Mouse (Mus musculus) MEL (cell line): ENCODE results near the gene Ptpro. TPM values are rescaled to one million over a fixed set of nuclear protein-coding genes. Genes with fewer than 3 reads are reported as not detected.

Experiments used
- DNase-seq: peaks from one replicate; pipeline ENCODE4 v3.0.0; 2011; ENCODE audit warnings: low read depth, low spot score
- H3K27ac ChIP-seq: 2 replicates; pipeline ENCODE4 v1.5.1; 2012; ENCODE audit warnings: low read depth, mild to moderate bottlenecking, control low read depth, low read length, moderate library complexity; ENCODE audit not compliant: control insufficient read depth
- H3K27me3 ChIP-seq, 2 experiments: fragments of 150-350 bp in 1 of 2; sonication (generic) in 1 of 2; 2 replicates each; pipeline ENCODE4 v1.6.1; 2012; ENCODE audit warnings: low read length in 2 of 2, mild to moderate bottlenecking in 2 of 2, improper control_type of control experiment in 1 of 2, moderate library complexity in 1 of 2; ENCODE audit not compliant: insufficient read depth in 2 of 2, control insufficient read depth in 1 of 2
- H3K36me3 ChIP-seq, 2 experiments: 2 replicates each; pipeline ENCODE4 v1.6.1; 2012 to 2014; ENCODE audit warnings: low read length in 2 of 2, improper control_type of control experiment in 1 of 2, inconsistent platforms in 1 of 2, mild to moderate bottlenecking in 1 of 2; ENCODE audit not compliant: insufficient read depth in 2 of 2, control insufficient read depth in 1 of 2
- H3K4me1 ChIP-seq, 2 experiments: fragments of 150-350 bp in 1 of 2; sonication (generic) in 1 of 2; 2 replicates each; pipeline ENCODE4 v1.6.1; 2012; ENCODE audit warnings: low read length in 2 of 2, improper control_type of control experiment in 1 of 2, mild to moderate bottlenecking in 1 of 2; ENCODE audit not compliant: insufficient read depth in 2 of 2, control insufficient read depth in 1 of 2
- H3K4me3 ChIP-seq, 2 experiments: fragments of 150-350 bp in 1 of 2; sonication (generic) in 1 of 2; 2 replicates each; pipeline ENCODE4 v1.5.1; 2012; ENCODE audit warnings: low read depth in 2 of 2, low read length in 2 of 2, mild to moderate bottlenecking in 2 of 2, moderate library complexity in 2 of 2, control low read depth in 1 of 2, improper control_type of control experiment in 1 of 2; ENCODE audit not compliant: control insufficient read depth in 1 of 2, insufficient read depth in 1 of 2
- H3K79me2 ChIP-seq: 2 replicates; pipeline ENCODE4 v1.6.1; 2012; ENCODE audit warnings: mild to moderate bottlenecking, low read length, moderate library complexity; ENCODE audit not compliant: control insufficient read depth, poor library complexity, insufficient read depth
- H3K9ac ChIP-seq: 2 replicates; pipeline ENCODE4 v1.6.1; 2012; ENCODE audit warnings: low read depth, mild to moderate bottlenecking, control low read depth, low read length, moderate library complexity; ENCODE audit not compliant: control insufficient read depth, poor library complexity, severe bottlenecking
- H3K9me3 ChIP-seq: fragments of 150-350 bp; sonication (generic); replicated peaks from 2 replicates; pipeline ENCODE4 v1.6.1; 2012; ENCODE audit warnings: mild to moderate bottlenecking, low read length, improper control_type of control experiment, moderate library complexity; ENCODE audit not compliant: insufficient read depth
- BHLHE40 ChIP-seq: IDR thresholded peaks from 2 replicates; pipeline ENCODE4 v1.6.1; 2012; ENCODE audit warnings: low read depth, mild to moderate bottlenecking, inconsistent platforms, low read length, improper control_type of control experiment, borderline replicate concordance
- CHD2 ChIP-seq: IDR thresholded peaks from 2 replicates; pipeline ENCODE4 v1.6.1; 2011; ENCODE audit warnings: low read length, improper control_type of control experiment
- CTCF ChIP-seq, 3 experiments: IDR thresholded peaks in 2 of 3; conservative IDR thresholded peaks in 1 of 3; 2 replicates each; pipeline ENCODE4 v1.5.1; 2011 to 2012; ENCODE audit warnings: low read length in 3 of 3, low read depth in 2 of 3, mild to moderate bottlenecking in 2 of 3, improper control_type of control experiment in 1 of 3, inconsistent platforms in 1 of 3, mixed read lengths in 1 of 3, moderate library complexity in 1 of 3; ENCODE audit not compliant: control insufficient read depth in 1 of 3, insufficient read depth in 1 of 3, poor library complexity in 1 of 3, severe bottlenecking in 1 of 3
- E2F4 ChIP-seq: IDR thresholded peaks from 2 replicates; pipeline ENCODE4 v1.6.1; 2011; ENCODE audit warnings: low read depth, low read length, improper control_type of control experiment, borderline replicate concordance
- ELF1 ChIP-seq: IDR thresholded peaks from 2 replicates; pipeline ENCODE4 v1.6.1; 2014; ENCODE audit warnings: low read depth, mild to moderate bottlenecking, inconsistent platforms, low read length, improper control_type of control experiment, moderate library complexity
- GATA1 ChIP-seq: IDR thresholded peaks from 2 replicates; pipeline ENCODE4 v1.6.1; 2011; ENCODE audit warnings: low read depth, low read length, improper control_type of control experiment
- HCFC1 ChIP-seq: IDR thresholded peaks from 2 replicates; pipeline ENCODE4 v1.6.1; 2012; ENCODE audit warnings: low read depth, mild to moderate bottlenecking, inconsistent platforms, low read length, improper control_type of control experiment, moderate library complexity
- JUND ChIP-seq: IDR thresholded peaks from 2 replicates; pipeline ENCODE4 v1.6.1; 2011; ENCODE audit warnings: low read depth, mild to moderate bottlenecking, improper control_type of control experiment, low read length
- KAT2A ChIP-seq: conservative IDR thresholded peaks from 2 replicates; pipeline ENCODE4 v1.6.1; 2012; ENCODE audit warnings: low read depth, low read length, improper control_type of control experiment, inconsistent platforms
- MAFK ChIP-seq: IDR thresholded peaks from 2 replicates; pipeline ENCODE4 v1.6.1; 2011; ENCODE audit warnings: low read depth, mild to moderate bottlenecking, low read length, improper control_type of control experiment, borderline replicate concordance
- MAX ChIP-seq: IDR thresholded peaks from 2 replicates; pipeline ENCODE4 v1.6.1; 2011; ENCODE audit warnings: low read length, improper control_type of control experiment
- MAZ ChIP-seq: IDR thresholded peaks from 2 replicates; pipeline ENCODE4 v1.6.1; 2012; ENCODE audit warnings: low read depth, mild to moderate bottlenecking, inconsistent platforms, low read length, improper control_type of control experiment
- MEF2A ChIP-seq: IDR thresholded peaks from 2 replicates; pipeline ENCODE4 v1.6.1; 2014; ENCODE audit warnings: low read depth, mild to moderate bottlenecking, inconsistent platforms, low read length, improper control_type of control experiment; ENCODE audit not compliant: poor library complexity, insufficient replicate concordance, severe bottlenecking; ENCODE audit errors: extremely low read depth
- MXI1 ChIP-seq: IDR thresholded peaks from 2 replicates; pipeline ENCODE4 v1.6.1; 2011; ENCODE audit warnings: mild to moderate bottlenecking, low read depth, low read length, improper control_type of control experiment
- MYB ChIP-seq: IDR thresholded peaks from 2 replicates; pipeline ENCODE4 v1.6.1; 2011; ENCODE audit warnings: mild to moderate bottlenecking, low read depth, low read length, improper control_type of control experiment
- MYC ChIP-seq: IDR thresholded peaks from 2 replicates; pipeline ENCODE4 v1.6.1; 2011; ENCODE audit warnings: low read depth, mild to moderate bottlenecking, low read length, improper control_type of control experiment, moderate library complexity
- POLR2A ChIP-seq, 2 experiments: IDR thresholded peaks; 2 replicates each; pipeline ENCODE4 v1.6.1; 2011 to 2012; ENCODE audit warnings: low read length in 2 of 2, mild to moderate bottlenecking in 2 of 2, control low read depth in 1 of 2, improper control_type of control experiment in 1 of 2, low read depth in 1 of 2, moderate library complexity in 1 of 2; ENCODE audit not compliant: control insufficient read depth in 1 of 2, insufficient read depth in 1 of 2, poor library complexity in 1 of 2
- POLR2AphosphoS2 ChIP-seq: IDR thresholded peaks from 2 replicates; pipeline ENCODE4 v1.6.1; 2011; ENCODE audit warnings: low read length, improper control_type of control experiment
- RAD21 ChIP-seq: IDR thresholded peaks from 2 replicates; pipeline ENCODE4 v1.6.1; 2011; ENCODE audit warnings: mild to moderate bottlenecking, low read depth, low read length, improper control_type of control experiment
- RCOR1 ChIP-seq: IDR thresholded peaks from 2 replicates; pipeline ENCODE4 v1.6.1; 2012; ENCODE audit warnings: low read depth, mild to moderate bottlenecking, inconsistent platforms, low read length, improper control_type of control experiment
- SIN3A ChIP-seq: IDR thresholded peaks from 2 replicates; pipeline ENCODE4 v1.6.1; 2012; ENCODE audit warnings: low read length, improper control_type of control experiment, inconsistent platforms
- SMC3 ChIP-seq: IDR thresholded peaks from 2 replicates; pipeline ENCODE4 v1.6.1; 2011; ENCODE audit warnings: low read depth, low read length, improper control_type of control experiment
- TAL1 ChIP-seq: IDR thresholded peaks from 2 replicates; pipeline ENCODE4 v1.6.1; 2012; ENCODE audit warnings: mild to moderate bottlenecking, inconsistent platforms, low read length, moderate library complexity, mixed read lengths
- TCF12 ChIP-seq: IDR thresholded peaks from 2 replicates; pipeline ENCODE4 v1.6.1; 2014; ENCODE audit warnings: low read depth, mild to moderate bottlenecking, inconsistent platforms, low read length, improper control_type of control experiment, moderate library complexity
- UBTF ChIP-seq: IDR thresholded peaks from 2 replicates; pipeline ENCODE4 v1.6.1; 2012; ENCODE audit warnings: low read depth, mild to moderate bottlenecking, inconsistent platforms, low read length, improper control_type of control experiment, moderate library complexity, borderline replicate concordance; ENCODE audit not compliant: insufficient read depth
- USF1 ChIP-seq: IDR thresholded peaks from 2 replicates; pipeline ENCODE4 v1.6.1; 2014; ENCODE audit warnings: low read depth, mild to moderate bottlenecking, inconsistent platforms, low read length, improper control_type of control experiment, moderate library complexity
- ZC3H11A ChIP-seq: IDR thresholded peaks from 2 replicates; pipeline ENCODE4 v1.6.1; 2012; ENCODE audit warnings: low read depth, mild to moderate bottlenecking, inconsistent platforms, low read length, improper control_type of control experiment
- ZKSCAN1 ChIP-seq: IDR thresholded peaks from 2 replicates; pipeline ENCODE4 v1.6.1; 2012; ENCODE audit warnings: low read depth, mild to moderate bottlenecking, inconsistent platforms, low read length, improper control_type of control experiment, moderate library complexity
- polyA plus RNA-seq, 2 experiments: library from polyadenylated mRNA; stranded (reverse) in 1 of 2; unstranded in 1 of 2; fragments of >175 nt in 1 of 2; fragments of >200 nt in 1 of 2; gene quantifications; 2 replicates each; pipeline versions ENCODE4 v1.2.1 to v1.2.4; 2012; ENCODE audit warnings: low replicate concordance in 2 of 2, low read depth in 1 of 2; ENCODE audit not compliant: insufficient read length in 2 of 2, insufficient read depth in 1 of 2, missing spikeins in 1 of 2
- total RNA-seq: library from RNA; depleted of rRNA; stranded (reverse); fragments of 300-350 nt; gene quantifications from 2 replicates; pipeline ENCODE4 v1.2.3, GENCODE M21; 2012

Ptpro gene
- total and polyA plus RNA-seq, 3 experiments: not detected

DNA sequence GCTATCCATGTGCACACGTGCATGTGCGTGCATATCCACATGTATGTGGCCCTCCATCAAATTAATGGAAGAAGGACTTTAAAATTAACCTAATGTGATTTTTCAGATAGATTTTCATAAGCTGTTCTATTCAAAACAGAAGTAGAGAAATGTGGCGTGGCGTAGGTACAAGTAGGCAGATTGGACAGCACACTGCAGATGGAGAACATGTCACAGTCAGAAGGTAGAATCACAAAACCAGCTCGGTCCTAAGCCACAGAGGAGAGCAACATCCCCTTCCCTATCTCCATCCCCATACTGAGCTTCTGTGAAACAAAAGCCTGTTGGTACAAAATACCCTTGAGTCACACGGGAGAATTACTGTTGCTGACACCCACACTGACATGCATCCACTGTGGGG, 34.3 kb downstream of the Ptpro start:
- no peaks in the 10 kb centered on the region for H3K36me3 ChIP-seq
- H3K4me1 ChIP-seq: no peaks in the 10 kb centered on the region
- H3K9ac ChIP-seq: no peak overlapping the region
- no peaks in the 10 kb centered on the region for H3K27me3 ChIP-seq
- H3K27ac ChIP-seq: no peak overlapping the region
- DNase-seq: no peak
- no peak overlapping the region for H3K4me3 ChIP-seq
- TF ChIP-seq SIN3A: no peak
- TF ChIP-seq HCFC1: no peak
- TF ChIP-seq MXI1: no peak
- TF ChIP-seq JUND: no peak
- TF ChIP-seq POLR2A (IDR thresholded peaks at IDR 0.05; ENCODE audit: control insufficient read depth in 1 of 2, insufficient read depth in 1 of 2, low read depth in 1 of 2, low read length in 2 of 2, poor library complexity in 1 of 2): no peak
- TF ChIP-seq KAT2A: no peak
- no peak for TF ChIP-seq USF1
- TF ChIP-seq RCOR1: no peak
- TF ChIP-seq CHD2: no peak
- TF ChIP-seq RAD21: no peak
- no peak for TF ChIP-seq MYB
- TF ChIP-seq TCF12: no peak
- TF ChIP-seq MAZ: no peak
- TF ChIP-seq CTCF (IDR thresholded peaks at IDR 0.05 in 2 of 3, conservative IDR thresholded peaks at IDR 0.05 in 1 of 3; ENCODE audit: control insufficient read depth in 1 of 3, insufficient read depth in 1 of 3, low read depth in 2 of 3, low read length in 3 of 3, poor library complexity in 1 of 3, severe bottlenecking in 1 of 3): no peak
- TF ChIP-seq E2F4: no peak
- TF ChIP-seq MYC: no peak
- TF ChIP-seq ELF1: no peak
- TF ChIP-seq MAX: no peak
- H3K79me2 ChIP-seq: no peaks in the 10 kb centered on the region
- H3K9me3 ChIP-seq: no peaks in the 10 kb centered on the region

DNA sequence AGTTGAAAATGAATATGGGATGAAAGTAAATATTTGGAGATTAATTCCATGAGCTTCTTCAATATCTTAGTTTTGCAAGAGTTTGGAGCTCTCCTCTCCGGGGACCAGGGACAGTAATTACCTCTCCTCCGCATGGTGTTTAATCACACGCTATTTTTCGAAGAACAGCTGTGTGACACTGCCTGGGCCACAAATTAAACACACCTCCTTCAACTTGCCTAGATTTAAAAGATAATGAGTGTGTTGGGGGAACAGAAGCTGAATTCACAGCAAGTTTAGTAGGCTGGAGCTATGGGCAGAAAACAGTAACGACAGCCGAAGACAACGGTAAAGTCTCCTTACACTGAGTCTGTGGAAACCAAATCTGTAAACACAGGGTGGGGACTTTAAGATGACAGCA, 35.7 kb downstream of the Ptpro start:
- Histone ChIP-seq H3K79me2 (no peaks in the 10 kb centered on the region), H3K27ac (no peak overlapping the region), H3K4me3 (no peak overlapping the region), H3K4me1 (no peaks in the 10 kb centered on the region), H3K36me3 (no peaks in the 10 kb centered on the region)
- no peak for DNase-seq
- no peak for TF ChIP-seq RAD21
- no peak for TF ChIP-seq RCOR1
- no peak for TF ChIP-seq USF1
- no peak for TF ChIP-seq KAT2A
- no peak for TF ChIP-seq MAFK
- TF ChIP-seq BHLHE40: no peak
- TF ChIP-seq UBTF: no peak
- no peak for TF ChIP-seq POLR2AphosphoS2
- no peak for TF ChIP-seq TAL1
- no peak for TF ChIP-seq MEF2A
- no peak for TF ChIP-seq ZKSCAN1
- TF ChIP-seq ELF1: no peak
- TF ChIP-seq SMC3: no peak
- TF ChIP-seq GATA1: no peak
- no peak for TF ChIP-seq ZC3H11A
- TF ChIP-seq HCFC1: no peak
- no peak for TF ChIP-seq TCF12
- TF ChIP-seq, all 39 proteins: peak for 0
- Histone ChIP-seq H3K9me3 (no peaks in the 10 kb centered on the region), H3K27me3 (no peaks in the 10 kb centered on the region), H3K9ac (no peak overlapping the region)
